Mouse (Mus musculus) ovary, postnatal 36 days (tissue): Measurements from ENCODE around the gene Ilf2.

Source experiments
- DNase-seq: peaks from one replicate; pipeline ENCODE4 v3.0.0; 2022; ENCODE audit warnings: low spot score, mixed read lengths

Gene Ilf2

DNA sequence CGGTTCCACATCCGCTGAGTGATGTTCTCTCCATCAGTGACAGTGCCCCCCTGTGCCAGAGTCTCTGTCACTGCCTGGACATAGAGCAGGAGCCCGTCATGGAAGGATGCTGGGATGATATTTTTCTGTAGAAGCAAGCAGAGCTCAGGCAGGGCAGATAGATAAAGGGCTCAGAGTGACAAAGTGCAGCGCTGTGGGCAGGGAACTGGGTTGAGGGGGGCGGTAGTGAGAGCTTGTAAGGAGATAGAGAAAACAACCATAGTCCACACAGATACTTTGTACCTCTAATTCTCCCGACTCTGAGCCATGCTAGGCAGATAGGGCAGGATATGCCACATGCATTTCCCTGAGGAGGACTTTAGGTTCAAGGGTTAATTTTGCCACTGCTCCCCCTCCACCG lies 13.3 kb upstream of the Ilf2 start:
- no peak for DNase-seq

DNA sequence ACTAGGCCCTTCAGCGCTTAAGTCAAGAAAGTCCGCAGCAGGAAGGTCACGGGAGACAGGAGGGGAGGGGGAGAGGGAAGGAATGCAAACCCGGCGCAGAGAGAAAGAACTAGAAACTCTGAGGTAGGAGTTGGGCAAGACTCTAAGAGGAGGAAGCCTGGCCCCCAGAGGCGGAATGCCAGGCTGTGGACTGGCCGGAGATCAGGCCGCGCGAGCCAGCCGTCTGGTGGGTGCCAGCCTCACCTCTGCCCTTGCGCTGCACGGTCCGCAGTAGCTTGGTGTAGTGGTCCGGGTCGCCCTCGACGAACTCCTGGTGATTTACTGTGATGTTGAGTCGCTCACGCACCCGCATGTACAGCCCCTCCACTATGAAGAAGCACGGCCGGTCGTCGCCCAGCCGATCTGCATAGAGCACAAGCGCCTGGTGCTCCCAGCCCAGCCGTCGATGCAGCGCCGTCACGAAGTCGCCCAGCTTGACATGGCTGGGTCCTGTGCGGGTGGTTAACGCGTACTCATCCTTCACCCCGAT lies 11.3 kb upstream of the Ilf2 start:
- peak; percentile 52 for DNase-seq

DNA sequence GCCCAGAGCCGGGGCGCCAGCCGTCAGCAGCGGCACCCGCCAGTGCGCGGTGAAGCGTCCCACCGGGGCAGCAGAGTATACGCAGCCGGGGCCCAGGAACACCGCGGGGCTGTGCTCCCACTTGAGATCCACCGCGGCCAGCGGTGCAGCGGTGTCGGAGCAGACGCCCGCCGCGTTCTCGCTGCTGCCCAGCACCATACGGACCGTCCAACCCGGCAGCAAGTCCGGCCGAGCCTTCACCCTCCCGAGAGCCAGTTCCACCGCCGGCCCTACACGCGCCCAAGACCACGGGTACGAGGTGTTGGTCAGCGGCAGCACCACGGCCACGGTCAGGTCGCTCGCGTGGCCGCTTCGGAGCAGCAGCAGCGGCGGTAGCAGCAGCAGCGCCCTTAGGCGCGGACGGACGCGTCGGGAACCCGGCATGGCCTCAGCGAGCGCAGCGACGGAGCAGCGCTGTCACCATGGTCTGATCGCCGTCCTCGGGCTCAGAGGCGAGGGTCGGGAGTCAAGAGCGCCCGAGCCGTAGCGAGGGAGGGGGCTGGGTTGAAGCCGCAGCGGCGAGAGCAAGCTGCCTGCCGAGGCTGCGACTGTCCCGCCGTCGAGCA lies 10.7 kb upstream of the Ilf2 start:
- DNase-seq, result peak; percentile 61

DNA sequence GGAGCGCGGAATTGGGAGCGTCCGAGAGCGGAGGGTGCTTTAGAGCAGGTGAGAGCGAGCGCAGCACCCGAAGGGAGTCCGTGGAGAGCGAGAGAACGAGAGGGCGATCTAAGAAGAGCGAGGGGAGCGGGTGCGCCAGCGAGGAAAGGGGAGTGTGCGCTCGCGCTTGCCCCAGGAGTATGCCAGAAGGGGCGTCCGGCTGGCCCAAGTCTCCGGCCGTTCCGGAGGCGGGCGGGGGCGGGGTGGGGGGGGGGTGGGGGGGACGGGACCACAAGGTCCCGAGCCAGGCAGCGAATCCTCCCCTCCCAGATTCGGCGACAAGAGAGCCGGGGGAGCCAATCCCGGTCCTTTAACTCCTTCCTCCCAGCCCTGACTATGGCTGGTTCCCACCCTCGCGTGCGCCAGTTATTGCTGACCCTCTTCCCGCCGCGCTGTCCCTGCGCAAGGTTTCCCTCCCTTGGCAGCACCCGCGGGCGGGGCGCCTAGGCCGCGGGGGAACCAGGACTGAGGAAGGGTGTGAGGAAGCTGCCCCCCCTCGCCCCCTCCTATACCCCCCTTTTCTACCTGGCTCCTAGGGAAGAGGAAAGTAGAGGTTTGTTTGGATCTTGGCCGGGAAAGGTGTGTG lies 10.1 kb upstream of the Ilf2 start, which contains the start of gene Npr1:
Npr1 (minus strand) TSS at position 181 of the 625 bp plus-strand sequence.
- no peak for DNase-seq

DNA sequence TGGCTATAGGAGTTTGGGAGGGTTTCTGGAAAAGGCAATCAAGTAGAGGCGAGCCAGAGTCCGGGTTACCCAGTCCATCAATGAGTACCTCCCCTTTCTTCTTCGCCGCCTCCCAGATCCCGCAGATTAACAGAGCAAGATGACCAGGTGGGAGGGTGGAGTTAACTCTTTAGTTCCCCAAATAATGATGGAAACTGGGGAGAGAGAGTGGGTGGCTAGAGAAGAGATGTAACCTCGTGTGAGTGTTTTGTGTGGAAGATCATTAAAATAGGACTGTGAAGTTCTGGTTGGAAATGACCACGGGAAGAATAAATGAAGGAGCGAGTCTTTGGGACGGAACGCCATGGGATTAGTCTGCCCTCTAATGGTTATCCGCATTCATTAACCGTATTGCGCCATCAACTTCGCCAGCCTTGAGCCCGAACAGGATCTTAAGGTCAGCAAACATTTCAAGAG lies 9.6 kb upstream of the Ilf2 start:
- DNase-seq, result peak; percentile 52

DNA sequence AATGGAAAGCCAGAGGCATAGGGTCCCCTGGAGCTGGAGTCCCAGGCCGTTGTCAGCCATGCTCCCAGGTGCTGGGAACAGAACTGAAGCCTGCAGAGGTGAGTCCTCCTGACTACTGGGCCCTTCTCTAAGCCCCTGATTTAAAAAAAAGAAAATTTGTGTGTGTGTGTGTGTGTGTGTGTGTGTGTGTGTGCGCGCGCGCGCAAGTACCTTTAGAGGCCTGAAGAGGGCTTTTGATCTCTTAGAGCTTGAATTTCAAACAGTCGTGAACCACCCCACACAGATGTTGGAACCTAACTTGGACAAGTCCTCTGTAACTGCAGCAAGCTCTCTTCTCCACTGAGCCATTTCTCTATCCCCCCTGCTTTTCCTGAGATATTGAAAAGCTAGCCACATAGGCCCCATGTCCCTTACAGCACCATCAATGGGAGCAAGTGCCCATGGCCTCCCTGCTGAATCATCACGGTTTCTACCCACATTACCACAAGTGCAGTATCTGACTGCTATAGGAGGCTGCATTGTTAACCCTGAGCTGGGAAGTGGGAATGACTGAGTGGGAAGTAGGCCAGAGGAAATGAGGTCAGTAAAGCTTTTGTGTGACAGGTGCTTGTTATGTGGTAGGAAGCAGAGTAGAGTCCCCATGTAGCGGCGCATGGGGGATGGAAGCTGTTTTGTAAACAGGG lies 8.2 kb upstream of the Ilf2 start:
- no peak for DNase-seq

DNA sequence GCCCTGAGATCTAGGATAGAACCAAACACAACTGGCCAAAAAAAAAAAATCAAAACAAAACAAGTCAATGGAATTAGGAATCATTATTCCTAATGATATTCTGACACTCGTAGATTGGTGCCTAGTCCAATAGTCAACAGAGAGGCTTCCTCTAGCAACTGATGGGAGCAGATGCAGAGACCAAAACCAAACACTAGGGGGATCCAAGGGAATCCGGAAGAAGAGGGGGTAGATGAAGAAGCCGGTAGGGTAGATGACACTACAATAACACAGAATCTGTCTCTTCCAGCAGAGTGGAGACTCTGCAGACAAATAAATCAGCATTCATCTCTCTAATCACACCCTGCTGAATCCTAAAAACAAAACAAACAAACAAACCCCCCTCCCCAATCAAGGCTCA lies 3.7 kb upstream of the Ilf2 start:
- DNase-seq, result no peak

DNA sequence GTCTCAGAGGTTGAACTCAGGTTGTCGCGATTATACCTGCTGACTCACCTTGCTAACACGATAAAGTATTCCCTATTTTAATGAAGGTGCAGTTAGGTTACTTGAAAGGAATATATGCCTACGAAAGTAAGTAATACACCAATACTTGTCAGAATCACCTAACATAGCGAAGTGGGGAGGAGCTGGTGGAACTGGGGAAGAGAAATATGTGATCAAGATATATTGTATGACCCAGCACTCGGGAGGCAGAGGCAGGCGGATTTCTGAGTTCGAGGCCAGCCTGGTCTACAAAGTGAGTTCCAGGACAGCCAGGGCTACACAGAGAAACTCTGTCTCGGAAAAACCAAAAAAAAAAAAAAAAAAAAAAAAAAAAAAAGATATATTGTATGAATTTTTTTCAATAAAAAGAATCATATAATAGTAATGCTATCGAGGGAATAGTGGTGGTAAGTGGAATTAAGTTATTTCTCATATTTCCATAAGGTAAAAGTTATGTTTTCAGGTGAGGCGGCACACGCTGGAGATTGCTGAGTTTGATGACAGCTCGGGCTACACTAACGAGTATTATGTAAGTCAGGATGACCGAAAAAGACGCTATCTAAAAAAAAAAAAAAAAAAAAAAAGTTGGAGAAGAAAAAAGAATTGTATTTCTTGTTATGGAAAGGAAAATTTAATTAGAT lies 635 bp upstream of the Ilf2 start:
- DNase-seq, result no peak

DNA sequence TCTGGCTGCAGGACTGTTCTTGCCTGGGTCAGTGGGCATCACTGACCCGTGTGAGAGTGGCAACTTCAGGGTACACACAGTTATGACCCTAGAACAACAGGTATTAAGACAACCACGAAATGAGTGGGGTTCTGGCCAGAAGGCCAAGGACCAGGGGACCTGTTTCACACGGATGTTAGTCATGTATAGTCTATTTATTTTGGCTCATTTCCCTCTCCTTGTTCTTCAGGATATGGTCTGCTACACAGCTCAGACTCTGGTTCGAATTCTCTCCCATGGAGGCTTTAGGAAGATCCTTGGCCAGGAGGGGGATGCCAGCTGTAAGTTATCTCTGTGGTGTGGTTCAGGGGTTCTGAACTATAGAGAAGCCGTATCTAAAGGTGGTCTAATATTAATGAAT lies 11.1 kb downstream of the Ilf2 start:
- DNase-seq, result no peak

DNA sequence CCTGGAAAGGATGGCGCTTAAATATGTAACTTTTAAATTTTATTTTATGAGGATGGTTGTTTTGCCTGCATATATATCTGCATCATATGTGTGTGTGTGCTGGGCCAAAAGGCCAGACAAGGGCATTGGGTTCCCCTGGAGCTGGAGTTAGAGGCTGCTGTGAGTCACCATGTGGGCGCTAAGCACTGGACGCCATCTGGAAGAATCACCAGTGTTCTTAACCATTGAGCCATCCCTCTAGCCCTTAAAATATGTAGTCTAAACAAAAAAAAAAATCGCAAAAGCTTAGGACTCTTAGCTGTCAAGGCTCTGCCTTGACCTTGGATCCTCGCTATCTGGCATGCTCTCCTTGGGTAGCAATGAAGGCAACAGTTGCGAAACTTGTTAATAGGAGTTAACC lies 12.7 kb downstream of the Ilf2 start:
- no peak for DNase-seq

DNA sequence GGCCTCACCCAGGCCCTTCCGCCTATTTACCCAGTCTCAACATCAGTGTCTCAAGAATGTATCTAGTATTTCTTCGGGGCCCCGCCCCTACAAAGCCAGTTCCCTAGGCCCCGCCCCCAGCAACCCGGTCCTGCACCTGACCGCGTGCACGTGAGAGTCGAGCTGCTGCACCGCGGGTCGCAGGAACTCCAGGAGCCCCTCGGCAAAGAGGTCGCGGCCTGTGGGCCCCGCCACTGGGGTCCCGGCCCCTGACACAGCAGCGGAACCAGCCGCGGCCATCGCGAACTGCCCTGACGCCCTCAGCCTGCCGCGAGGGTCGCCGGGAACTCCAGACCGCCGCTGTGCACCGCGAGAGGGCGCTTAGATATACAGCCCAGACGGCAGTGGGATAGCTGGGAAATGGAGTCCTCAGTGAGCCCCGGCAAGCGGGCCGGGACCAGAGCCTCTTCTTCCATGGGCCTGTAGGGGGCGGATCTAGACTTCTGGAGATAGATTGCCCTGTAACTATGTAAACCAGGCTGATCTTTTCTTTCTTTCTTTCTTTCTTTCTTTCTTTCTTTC lies 14.8 kb downstream of the Ilf2 start, which contains the start of gene Snapin:
Snapin (minus strand) TSS at position 338 of the 561 bp plus-strand sequence.
- peak; percentile 97 for DNase-seq

DNA sequence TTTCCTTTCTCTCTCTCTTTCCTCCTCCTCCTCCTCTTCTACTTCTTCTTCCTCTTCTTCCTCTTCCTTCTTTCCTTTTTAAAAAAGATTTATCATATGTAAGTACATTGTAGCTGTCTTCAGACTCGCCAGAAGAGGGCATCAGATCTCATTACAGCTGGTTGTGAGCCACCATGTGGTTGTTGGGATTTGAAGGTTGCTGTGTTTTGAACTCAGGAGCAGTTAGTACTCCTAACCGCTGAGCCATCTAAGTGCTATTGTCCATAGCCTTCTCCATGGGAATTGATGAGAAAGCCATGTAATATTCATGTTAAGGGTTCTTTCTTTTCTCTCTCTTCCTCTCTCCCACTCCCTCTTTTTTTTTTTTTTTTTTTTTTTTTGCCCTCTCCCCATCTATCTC lies 15.4 kb downstream of the Ilf2 start:
- DNase-seq, result no peak

DNA sequence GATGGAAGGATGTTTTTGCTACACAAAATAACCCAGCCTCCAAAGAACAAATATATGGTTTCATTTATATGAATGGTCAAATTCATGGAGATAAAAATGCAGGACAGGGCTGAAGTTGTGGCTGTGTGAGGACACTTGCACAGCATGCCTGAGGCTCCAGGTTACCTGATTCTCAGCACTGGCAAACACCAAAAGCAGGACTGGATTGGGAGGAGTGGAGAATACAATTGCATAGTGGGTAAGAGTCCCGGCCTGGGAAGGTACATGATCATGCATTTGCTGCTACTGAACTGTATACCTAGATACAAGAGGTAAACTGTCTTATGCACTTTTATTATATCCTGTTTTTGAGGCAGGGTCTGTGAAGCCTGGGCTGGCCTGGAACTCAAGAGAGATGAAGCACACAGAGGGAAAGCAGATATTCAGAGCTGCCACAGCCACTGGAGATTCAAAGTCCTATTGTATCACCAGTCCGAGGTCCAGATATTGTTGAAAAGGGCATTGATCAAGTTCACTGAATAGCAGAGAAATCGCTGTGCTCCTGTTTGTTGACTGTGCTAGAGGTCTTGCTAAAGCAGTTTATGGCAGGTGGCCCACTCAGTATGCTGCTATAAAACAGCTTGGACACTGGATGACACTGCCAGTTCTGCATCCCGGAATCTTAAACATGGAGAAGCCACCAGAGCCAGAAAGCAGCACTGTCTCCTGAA lies 18.1 kb downstream of the Ilf2 start:
- DNase-seq, result no peak

DNA sequence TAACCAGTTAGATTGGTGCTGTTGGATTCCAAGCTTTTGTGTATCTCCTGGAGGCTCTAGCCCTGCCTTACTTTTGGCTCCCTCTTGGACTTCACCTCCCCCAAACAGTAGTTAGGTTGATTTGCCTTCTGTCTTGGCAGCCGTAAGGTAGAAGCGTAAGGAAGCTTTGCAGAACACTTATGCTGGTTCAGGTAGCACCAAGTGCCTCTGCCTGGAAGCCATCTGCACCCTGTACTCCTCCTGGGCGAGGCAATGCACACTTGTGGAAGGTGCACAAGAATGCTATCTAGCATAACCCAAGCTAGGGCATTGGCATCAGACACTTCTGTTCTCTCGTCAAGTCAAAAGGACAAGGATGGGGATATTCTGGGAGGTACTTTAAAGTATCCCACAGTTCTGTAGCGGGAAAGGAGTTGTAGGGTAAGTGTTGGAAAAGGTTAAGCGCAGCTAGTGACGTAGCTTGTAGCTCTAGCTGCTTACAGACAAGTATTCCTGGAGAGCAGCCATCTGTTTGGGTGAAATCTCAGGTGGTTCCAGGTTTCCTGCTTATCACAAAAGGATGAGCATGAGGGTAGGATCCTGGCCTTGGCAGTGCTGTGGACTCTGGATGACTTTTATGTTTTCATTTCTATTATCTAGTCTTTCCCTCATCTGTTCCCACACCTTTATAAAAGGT lies 20.1 kb downstream of the Ilf2 start:
- no peak for DNase-seq

DNA sequence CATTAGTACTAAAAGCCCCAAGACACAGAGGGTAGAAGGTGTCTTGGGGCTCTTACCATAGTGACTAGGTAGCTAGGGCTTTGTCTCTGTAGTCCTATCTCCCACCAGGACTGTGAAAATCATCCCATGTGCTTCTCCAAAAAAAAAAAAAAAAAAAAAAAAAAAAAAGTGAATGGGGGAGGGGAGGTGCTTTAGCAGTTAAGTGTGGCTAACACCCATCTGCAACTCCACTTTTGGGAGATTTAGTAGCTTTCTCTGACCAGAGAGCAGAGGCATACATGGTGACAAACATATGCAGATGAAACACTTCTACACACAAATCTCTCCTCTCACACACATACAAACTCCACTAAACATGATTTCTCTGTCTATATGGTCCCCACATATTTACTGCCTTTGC lies 21.7 kb downstream of the Ilf2 start:
- no peak for DNase-seq

DNA sequence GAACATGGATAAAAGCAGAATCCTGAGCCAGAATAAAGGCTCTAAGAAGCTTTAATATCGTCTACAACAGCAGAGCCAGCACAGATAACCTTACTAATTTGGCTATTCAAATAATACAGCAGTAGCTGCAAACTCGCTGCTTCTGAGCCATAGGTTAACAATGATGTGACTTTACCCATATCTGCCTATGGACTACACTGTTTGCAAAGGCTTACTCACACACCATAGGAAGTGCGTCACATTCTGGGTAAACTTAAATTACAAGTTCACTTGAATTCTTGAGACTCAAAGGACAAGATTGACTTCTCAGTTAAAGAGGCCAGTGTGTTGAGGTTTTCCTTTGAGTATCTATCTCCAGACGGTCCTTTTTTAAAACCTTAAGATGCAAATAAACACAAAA lies 27.5 kb downstream of the Ilf2 start:
- DNase-seq, result no peak

DNA sequence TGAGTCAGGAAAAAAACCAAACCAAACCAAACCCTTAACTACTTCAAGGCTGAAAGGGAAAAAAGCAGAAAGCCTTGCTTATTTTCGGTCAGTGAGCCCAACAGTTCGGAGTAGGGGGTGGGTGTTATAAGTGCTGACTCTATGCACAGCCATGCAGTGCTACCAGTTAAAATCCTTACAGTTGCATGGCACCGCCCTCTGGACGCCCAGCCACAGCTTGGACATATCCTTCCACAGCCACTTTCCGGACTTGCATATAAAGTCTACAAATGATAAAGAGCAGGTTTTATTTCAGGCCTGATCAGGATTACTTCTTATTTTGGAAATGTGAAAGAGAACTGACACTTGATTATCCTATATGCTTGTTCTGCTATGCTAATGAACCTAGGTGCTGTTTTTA lies 29.3 kb downstream of the Ilf2 start:
- no peak for DNase-seq

DNA sequence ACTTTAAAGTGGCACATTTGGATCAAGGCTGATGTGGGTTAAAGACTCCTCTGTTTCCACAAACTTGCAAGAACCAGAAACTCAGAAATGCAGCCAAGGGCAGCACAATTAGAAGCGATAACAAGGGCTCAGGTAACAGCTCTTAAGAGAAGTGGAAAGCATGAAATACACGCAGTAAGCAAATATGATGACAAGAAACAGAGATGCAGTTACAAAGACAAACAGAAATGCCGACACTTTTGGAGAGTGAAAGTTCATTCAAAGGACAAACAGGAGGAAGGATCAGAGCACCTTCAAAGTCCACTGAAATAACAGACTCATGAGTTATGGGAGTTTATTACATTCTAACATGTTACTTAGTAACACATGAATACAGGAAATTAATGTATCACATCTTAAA lies 30.4 kb downstream of the Ilf2 start:
- no peak for DNase-seq

DNA sequence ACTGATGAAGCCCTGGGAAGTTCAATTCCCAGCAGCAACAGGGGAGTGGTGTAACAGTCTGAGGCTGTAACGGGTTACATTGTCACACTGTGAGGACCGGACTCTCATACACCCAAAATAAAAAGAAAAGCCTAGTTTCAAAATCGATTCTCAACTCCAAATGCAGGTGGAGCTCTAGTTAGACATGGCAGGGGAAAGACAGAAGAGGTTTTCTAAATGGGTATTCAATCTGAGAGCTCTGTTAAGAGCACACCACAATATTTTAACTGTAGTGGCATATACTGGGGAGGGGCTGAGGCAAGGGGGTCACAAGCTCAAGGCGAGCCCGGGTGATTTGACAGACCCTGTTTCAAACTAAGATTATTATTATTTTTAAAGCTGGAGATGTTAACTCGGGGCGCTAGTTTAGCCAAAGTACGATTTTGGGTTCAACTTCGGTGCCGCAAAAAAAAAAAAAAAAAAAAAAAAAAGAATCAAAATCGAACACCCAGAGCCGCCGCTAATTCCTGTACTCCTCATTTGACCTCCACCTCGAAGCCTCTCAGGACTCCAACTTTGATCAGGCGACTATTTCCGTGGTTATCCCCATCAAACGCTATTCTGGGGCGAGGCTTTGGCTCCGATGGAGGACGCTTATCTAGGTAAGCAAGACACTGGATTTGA lies 32.5 kb downstream of the Ilf2 start:
- no peak for DNase-seq

DNA sequence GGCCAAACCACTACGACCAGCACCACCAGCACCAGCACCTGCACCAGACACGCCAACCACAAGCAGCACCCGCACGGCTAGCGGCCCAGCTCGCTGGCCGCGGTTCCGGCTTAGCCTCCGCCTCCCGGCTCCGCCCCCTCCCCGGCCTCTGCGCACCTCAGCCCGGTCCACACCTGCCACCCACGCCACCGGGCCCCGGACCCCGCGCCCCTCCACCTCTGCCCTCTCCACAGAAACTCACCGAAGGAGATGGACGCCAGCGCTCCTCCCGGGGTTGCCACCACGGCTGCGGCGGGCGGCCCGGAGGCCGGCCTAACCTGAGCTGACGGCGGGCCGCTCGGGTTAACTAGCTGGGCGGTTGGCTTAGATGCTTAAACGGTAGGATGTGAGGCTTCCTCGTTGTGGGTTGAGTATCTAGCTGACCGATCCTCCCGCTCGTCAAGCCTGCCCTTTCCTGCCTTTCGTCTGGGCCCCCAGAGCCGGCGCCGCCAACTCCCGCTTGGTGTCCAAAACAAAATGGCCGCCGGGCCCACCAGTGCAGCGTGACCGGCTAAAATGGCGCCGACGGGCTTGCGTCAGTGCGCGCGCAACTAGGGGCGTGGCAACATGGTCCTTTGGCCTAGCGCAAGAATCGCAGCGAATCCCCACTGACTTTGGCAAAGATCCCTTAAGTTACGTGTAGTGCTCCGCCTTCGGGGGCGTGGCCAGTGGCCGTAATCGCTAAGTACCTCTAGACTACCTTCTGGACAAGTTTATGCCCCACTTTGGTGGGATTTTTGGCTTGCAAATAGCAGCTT lies 33.2 kb downstream of the Ilf2 start, which contains the start of gene Chtop:
Chtop (minus strand) TSS at position 549 of the 797 bp plus-strand sequence.
- peak; percentile 99 for DNase-seq
